Mouse (Mus musculus) midbrain, embryonic 13.5 days (tissue): ENCODE results near the gene Foxd4. TPM values are rescaled to one million over a fixed set of nuclear protein-coding genes. Genes with fewer than 3 reads are reported as not detected.
A peak's percentile ranks its signal among the peaks of the same experiment; 100 is the strongest.
"Not testable (repeated sequence)": the region's sequence is repeated elsewhere in the genome, so short reads cannot be mapped to it uniquely, and the experiment has no call there.

ENCODE experiments used
- ATAC-seq: fragments of 200-750 bp; cut with Nextera tagmentation; 2 replicates; pipeline ENCODE4 v1.8.0; 2017; ENCODE audit warnings: mild to moderate bottlenecking, moderate TSS enrichment, moderate library complexity
- H3K27ac ChIP-seq: fragments of 300-500 bp; sonication (generic); 2 replicates; pipeline ENCODE4 v1.5.1; 2015; ENCODE audit warnings: inconsistent platforms, mild to moderate bottlenecking, moderate library complexity
- H3K27me3 ChIP-seq: fragments of 300-500 bp; sonication (generic); 2 replicates; pipeline ENCODE4 v1.6.1; 2015; ENCODE audit warnings: mild to moderate bottlenecking, inconsistent platforms
- H3K36me3 ChIP-seq: fragments of 300-500 bp; sonication (generic); 2 replicates; pipeline ENCODE4 v1.6.1; 2015; ENCODE audit warnings: mild to moderate bottlenecking, inconsistent platforms
- H3K4me1 ChIP-seq: fragments of 300-500 bp; sonication (generic); replicated peaks from 2 replicates; pipeline ENCODE4 v1.6.1; 2015; ENCODE audit warnings: inconsistent platforms
- H3K4me2 ChIP-seq: fragments of 300-500 bp; sonication (generic); replicated peaks from 2 replicates; pipeline ENCODE4 v1.6.1; 2015; ENCODE audit warnings: moderate library complexity, mild to moderate bottlenecking, inconsistent platforms
- H3K4me3 ChIP-seq: fragments of 300-500 bp; sonication (generic); replicated peaks from 2 replicates; pipeline ENCODE4 v1.5.1; 2015; ENCODE audit warnings: mild to moderate bottlenecking, inconsistent platforms
- H3K9ac ChIP-seq: fragments of 300-500 bp; sonication (generic); replicated peaks from 2 replicates; pipeline ENCODE4 v1.6.1; 2015; ENCODE audit warnings: mild to moderate bottlenecking, inconsistent platforms
- H3K9me3 ChIP-seq: fragments of 300-500 bp; sonication (generic); 2 replicates; pipeline ENCODE4 v1.6.1; 2016; ENCODE audit warnings: mild to moderate bottlenecking, inconsistent platforms
- WGBS: fragments of 180-500 bp; shearing (Covaris S2); methylation state at CpG from one replicate; pipeline ENCODE4 v1.1.7; 2015; 5-methylcytosine and 5-hydroxymethylcytosine counted together
- polyA plus RNA-seq: library from polyadenylated mRNA; unstranded; fragments of >200 nt; fragmentation: Nextera tagmentation; extraction: Ambion mirVana; gene quantifications from 2 replicates; pipeline ENCODE4 v1.2.1, GENCODE M21; 2015

Foxd4 gene
- polyA plus RNA-seq, 1 experiment from 2014 or later: 0.13 TPM

DNA sequence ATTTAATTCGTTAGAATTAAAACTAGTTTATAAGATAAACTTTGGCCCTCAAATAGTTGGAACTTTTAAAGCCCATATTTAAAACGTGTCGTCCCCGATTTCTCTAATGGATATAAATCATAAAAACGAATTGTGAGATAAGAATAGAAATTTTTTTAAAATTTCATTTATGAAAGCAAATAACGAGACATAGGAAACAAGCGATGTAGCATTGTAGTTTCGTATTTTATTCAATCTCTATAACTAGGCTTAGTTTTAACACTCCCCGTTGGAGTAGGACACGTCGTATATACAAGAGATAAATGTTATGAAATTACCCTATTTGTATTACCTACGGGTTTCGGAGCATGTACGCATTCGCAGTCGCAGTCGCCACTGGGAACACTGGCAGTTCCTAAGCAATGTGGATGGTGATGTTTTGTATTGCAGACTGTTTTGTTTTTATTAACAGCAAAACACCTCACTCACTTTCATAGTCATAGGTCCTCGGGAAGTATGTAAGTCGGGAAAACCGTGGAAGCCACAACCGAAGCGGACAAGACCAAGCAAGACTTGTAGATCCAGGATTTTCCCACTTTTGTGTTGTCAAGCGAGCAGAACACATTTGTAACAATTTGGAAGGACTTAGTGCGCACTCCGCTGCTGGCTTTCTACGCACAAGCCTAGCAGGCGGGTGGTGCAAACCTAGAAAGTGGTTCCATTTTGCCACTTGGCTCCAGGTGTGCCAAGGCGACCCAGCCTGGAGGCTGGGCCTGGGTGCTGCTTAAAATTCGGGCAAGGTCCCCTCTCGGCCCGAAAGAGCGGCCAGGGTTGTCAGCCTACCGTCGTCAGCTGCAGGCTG is 2.0 kb downstream of the Foxd4 start:
- no peak overlapping the region for H3K9ac ChIP-seq
- H3K4me3 ChIP-seq: peak overlapping the region; percentile 45
- WGBS: 2% methylated on average over 34 of the region's 34 CpGs
- H3K9me3 ChIP-seq: no peaks in the 10 kb centered on the region
- peaks cover 83% of the 10 kb centered on the region for H3K27me3 ChIP-seq
- peaks cover 31% of the 10 kb centered on the region for H3K4me1 ChIP-seq
- peak overlapping the region; percentile 82 for H3K4me2 ChIP-seq
- H3K27ac ChIP-seq: no peak overlapping the region
- H3K36me3 ChIP-seq: no peaks in the 10 kb centered on the region
- ATAC-seq: no peak; the same call in 1 of the 2 replicates

GRCm38 (mm10) chr19:24897896-24898736 is 2.9 kb downstream of the Foxd4 start:
- peaks cover 31% of the 10 kb centered on the region for H3K4me1 ChIP-seq
- H3K9ac ChIP-seq: no peak overlapping the region
- H3K27me3 ChIP-seq: peaks cover 77% of the 10 kb centered on the region
- ATAC-seq: no peak
- peak overlapping the region; percentile 21 for H3K4me3 ChIP-seq
- no peaks in the 10 kb centered on the region for H3K9me3 ChIP-seq
- no peak overlapping the region for H3K27ac ChIP-seq
- 1% methylated on average over 20 of the region's 20 CpGs for WGBS
- no peak overlapping the region; the same call in 1 of the 2 replicates for H3K4me2 ChIP-seq
- H3K36me3 ChIP-seq: no peaks in the 10 kb centered on the region

DNA sequence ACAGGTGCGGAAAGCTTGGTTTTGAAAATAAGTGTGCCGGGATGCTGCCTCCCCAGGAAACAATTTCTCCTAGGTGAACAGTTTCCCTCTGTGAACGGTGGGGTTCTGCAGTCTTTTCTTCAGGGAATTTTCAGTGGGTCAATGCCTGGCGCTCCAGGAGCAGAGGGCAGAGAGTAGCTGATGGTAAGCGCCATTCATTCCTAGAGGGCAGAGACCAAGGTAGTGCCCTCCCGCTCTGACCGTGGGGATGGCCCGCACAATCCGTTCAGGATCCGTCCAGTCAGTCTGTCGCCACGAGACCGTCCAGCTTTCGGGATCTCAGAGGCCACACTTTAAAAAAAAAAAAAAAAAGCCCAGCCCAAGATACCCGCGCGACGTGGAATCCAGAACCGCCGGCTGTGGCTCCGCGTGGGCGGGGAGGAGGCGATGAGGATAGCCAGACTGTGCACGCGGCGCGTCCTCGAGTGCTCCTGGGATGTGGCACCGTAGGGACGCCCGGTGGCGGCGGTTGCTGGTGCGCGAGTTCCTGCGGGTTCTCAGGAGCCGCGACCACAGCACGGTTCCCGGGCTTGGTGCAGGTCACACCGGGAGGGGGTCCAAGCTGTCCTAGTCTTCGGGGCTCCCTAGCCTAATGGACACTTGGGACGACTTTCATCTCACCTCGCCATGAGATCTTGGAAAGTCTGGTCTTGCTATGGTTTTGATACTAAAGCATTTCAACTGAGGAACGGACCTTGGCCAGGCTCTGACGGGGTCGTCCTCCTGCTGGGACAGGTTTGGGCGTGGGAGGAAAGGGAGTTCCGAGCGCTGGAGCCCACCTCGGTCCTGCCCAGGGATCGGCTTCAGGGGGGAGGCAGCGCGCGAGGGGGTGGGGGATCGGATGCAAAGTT is 3.7 kb downstream of the Foxd4 start:
- Histone ChIP-seq H3K4me1 (peaks cover 31% of the 10 kb centered on the region), H3K27me3 (peaks cover 74% of the 10 kb centered on the region), H3K4me3 (peak overlapping the region; percentile 21), H3K9me3 (no peaks in the 10 kb centered on the region), H3K9ac (no peak overlapping the region), H3K4me2 (peak overlapping the region; percentile 36), H3K27ac (no peak overlapping the region), H3K36me3 (no peaks in the 10 kb centered on the region)
- WGBS: 1% methylated on average over 57 of the region's 57 CpGs
- peak; percentile 37; the same call in 1 of the 2 replicates for ATAC-seq

GRCm38 (mm10) chr19:24896536-24896935 is 4.5 kb downstream of the Foxd4 start:
- Histone ChIP-seq H3K4me2 (no peak overlapping the region), H3K36me3 (no peaks in the 10 kb centered on the region), H3K27me3 (peaks cover 67% of the 10 kb centered on the region), H3K27ac (no peak overlapping the region), H3K4me3 (no peak overlapping the region), H3K4me1 (peaks cover 31% of the 10 kb centered on the region), H3K9ac (no peak overlapping the region), H3K9me3 (no peaks in the 10 kb centered on the region)
- ATAC-seq: no peak
- 26% methylated on average over 4 of the region's 4 CpGs for WGBS

GRCm38 (mm10) chr19:24886888-24887287 is 14.1 kb downstream of the Foxd4 start:
- no peak overlapping the region for H3K27ac ChIP-seq
- no peaks in the 10 kb centered on the region for H3K4me1 ChIP-seq
- H3K27me3 ChIP-seq: peaks cover 15% of the 10 kb centered on the region; the same call in 1 of the 2 replicates
- no peaks in the 10 kb centered on the region for H3K36me3 ChIP-seq
- H3K9me3 ChIP-seq: no peaks in the 10 kb centered on the region
- H3K9ac ChIP-seq: no peak overlapping the region
- no peak for ATAC-seq
- H3K4me3 ChIP-seq: no peak overlapping the region
- no peak overlapping the region for H3K4me2 ChIP-seq
- 90% methylated on average over 3 of the region's 3 CpGs for WGBS

GRCm38 (mm10) chr19:24885504-24885903 is 15.5 kb downstream of the Foxd4 start:
- 17% methylated on average over 5 of the region's 5 CpGs for WGBS
- Histone ChIP-seq H3K27ac (no peak overlapping the region), H3K27me3 (peaks cover 15% of the 10 kb centered on the region; the same call in 1 of the 2 replicates), H3K4me2 (no peak overlapping the region), H3K9me3 (no peaks in the 10 kb centered on the region), H3K4me1 (no peaks in the 10 kb centered on the region), H3K36me3 (no peaks in the 10 kb centered on the region), H3K9ac (no peak overlapping the region), H3K4me3 (no peak overlapping the region)
- peak; percentile 70 for ATAC-seq

GRCm38 (mm10) chr19:24881237-24881636 is 19.8 kb downstream of the Foxd4 start:
- WGBS: 64% methylated on average over 4 of the region's 4 CpGs
- no peak for ATAC-seq
- H3K4me2 ChIP-seq: no peak overlapping the region

GRCm38 (mm10) chr19:24875129-24875870 is 25.7 kb downstream of the Foxd4 start, which contains the start of gene Gm10053:
Gm10053 (plus strand) TSS chr19:24875686.
- H3K4me1 ChIP-seq, H3K4me3 ChIP-seq, H3K4me2 ChIP-seq, H3K27ac ChIP-seq, ATAC-seq, H3K36me3 ChIP-seq, H3K9me3 ChIP-seq, H3K9ac ChIP-seq: not testable (repeated sequence)
- H3K27me3 ChIP-seq: peaks cover 16% of the 10 kb centered on the region
- 86% methylated on average over 23 of the region's 26 CpGs for WGBS

More at GRCm38 (mm10) chr19:24881237-24881636, 19.8 kb downstream of the Foxd4 start:
- Histone ChIP-seq H3K4me1 (no peaks in the 10 kb centered on the region), H3K36me3 (no peaks in the 10 kb centered on the region), H3K9ac (no peak overlapping the region), H3K27ac (no peak overlapping the region), H3K27me3 (peaks cover 8% of the 10 kb centered on the region; the same call in 1 of the 2 replicates), H3K4me3 (no peak overlapping the region), H3K9me3 (peaks cover 2% of the 10 kb centered on the region; the same call in 1 of the 2 replicates)

DNA sequence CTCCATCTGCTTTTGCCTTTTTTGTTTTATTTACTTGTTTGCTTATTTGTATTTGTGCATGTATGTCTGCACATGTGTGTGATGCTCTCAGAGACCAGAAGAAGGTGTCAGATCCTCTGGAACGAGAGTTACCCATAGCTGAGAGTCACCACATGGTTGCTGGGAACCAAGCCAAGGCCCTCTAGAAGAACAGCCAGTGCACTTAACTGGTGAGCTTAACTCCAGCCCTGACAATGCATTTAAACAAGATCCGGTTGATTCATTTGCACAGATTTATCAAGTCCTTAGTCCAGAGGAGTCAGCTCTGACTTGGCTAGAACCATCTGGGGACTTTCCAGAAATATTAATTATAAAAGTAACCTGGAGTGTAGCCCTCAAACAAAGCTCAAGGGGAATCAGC is 27.1 kb downstream of the Foxd4 start:
- peaks cover 4% of the 10 kb centered on the region for H3K4me1 ChIP-seq
- no peaks in the 10 kb centered on the region for H3K36me3 ChIP-seq
- H3K27ac ChIP-seq: no peak overlapping the region
- H3K27me3 ChIP-seq: peaks cover 26% of the 10 kb centered on the region
- no peak overlapping the region for H3K4me3 ChIP-seq
- 63% methylated on average over 2 of the region's 2 CpGs for WGBS
- H3K4me2 ChIP-seq: no peak overlapping the region
- no peak overlapping the region for H3K9ac ChIP-seq
- H3K9me3 ChIP-seq: peaks cover 2% of the 10 kb centered on the region; the same call in 1 of the 2 replicates
- no peak for ATAC-seq

- H3K9ac ChIP-seq: peak overlapping the region; percentile 58; the same call in 1 of the 2 replicates
- H3K27me3 ChIP-seq: peaks cover 31% of the 10 kb centered on the region
- H3K4me3 ChIP-seq: peak overlapping the region; percentile 38
- no peaks in the 10 kb centered on the region for H3K36me3 ChIP-seq
- WGBS: 22% methylated on average over 18 of the region's 18 CpGs
- no peak overlapping the region for H3K27ac ChIP-seq
- H3K9me3 ChIP-seq: no peaks in the 10 kb centered on the region
- H3K4me1 ChIP-seq: peaks cover 4% of the 10 kb centered on the region
- peak; percentile 83 for ATAC-seq
- peak overlapping the region; percentile 63 for H3K4me2 ChIP-seq
Observed at GRCm38 (mm10) chr19:24871037-24871635, 29.9 kb downstream of the Foxd4 start.
